Mouse (Mus musculus): Measurements from ENCODE around the gene Zfp592.

- TF ChIP-seq CTCF (IDR thresholded peaks at IDR 0.05; ENCODE audit: borderline replicate concordance, insufficient read depth, low read depth, low read length) (no peak), POLR2A (IDR thresholded peaks at IDR 0.05; ENCODE audit: borderline replicate concordance, insufficient read depth, low read length) (no peak)
Observed at GRCm38 (mm10) chr7:81059388-81059787, 65.9 kb downstream of the Zfp592 start.
